Mouse (Mus musculus) G1E (cell line): Measurements from ENCODE around the gene Ap3d1.

ENCODE experiments used
- CTCF ChIP-seq: IDR thresholded peaks from 2 replicates; pipeline ENCODE4 v1.5.1; 2012; ENCODE audit warnings: low read depth, low read length, inconsistent platforms, mixed read lengths
- GATA1 ChIP-seq: IDR thresholded peaks from 2 replicates; pipeline ENCODE4 v1.6.1; 2012; ENCODE audit warnings: borderline replicate concordance, low read length, inconsistent platforms, mixed read lengths

DNA sequence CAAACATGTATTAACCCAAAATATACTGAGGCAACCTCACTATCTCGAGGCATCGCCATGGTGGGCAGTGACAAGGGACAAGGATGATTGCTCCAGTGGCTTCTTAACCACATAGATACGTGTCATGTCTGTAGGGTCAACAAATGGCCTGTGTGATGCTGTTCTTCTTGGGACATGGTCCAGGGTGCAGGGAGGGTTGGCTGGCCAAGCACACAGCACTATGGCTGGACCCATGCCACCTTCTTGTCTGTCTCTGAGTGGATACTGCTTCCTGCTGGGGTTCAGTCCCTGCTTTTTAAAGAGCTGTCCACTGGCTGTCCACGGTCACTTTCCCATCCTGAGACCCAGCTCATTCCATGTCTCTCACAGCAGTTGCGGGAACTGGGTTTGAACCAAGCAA is 35.1 kb upstream of the Ap3d1 start:
- TF ChIP-seq GATA1 (no peak), CTCF (no peak)
